Mouse (Mus musculus): ENCODE data around the gene Gm20388.

GRCm38 (mm10) chr8:122215630-122216029, 2305.0 kb downstream of the Gm20388 start:
- no peak for TF ChIP-seq CTCF (IDR thresholded peaks at IDR 0.05; ENCODE audit: low read depth)
- no peak for TF ChIP-seq EP300 (IDR thresholded peaks at IDR 0.05; ENCODE audit: low read depth)

Data from liver, embryonic 14.5 days (tissue).